12 mouse cellular contexts compared by ENCODE assay signal in the genomic region with DNA sequence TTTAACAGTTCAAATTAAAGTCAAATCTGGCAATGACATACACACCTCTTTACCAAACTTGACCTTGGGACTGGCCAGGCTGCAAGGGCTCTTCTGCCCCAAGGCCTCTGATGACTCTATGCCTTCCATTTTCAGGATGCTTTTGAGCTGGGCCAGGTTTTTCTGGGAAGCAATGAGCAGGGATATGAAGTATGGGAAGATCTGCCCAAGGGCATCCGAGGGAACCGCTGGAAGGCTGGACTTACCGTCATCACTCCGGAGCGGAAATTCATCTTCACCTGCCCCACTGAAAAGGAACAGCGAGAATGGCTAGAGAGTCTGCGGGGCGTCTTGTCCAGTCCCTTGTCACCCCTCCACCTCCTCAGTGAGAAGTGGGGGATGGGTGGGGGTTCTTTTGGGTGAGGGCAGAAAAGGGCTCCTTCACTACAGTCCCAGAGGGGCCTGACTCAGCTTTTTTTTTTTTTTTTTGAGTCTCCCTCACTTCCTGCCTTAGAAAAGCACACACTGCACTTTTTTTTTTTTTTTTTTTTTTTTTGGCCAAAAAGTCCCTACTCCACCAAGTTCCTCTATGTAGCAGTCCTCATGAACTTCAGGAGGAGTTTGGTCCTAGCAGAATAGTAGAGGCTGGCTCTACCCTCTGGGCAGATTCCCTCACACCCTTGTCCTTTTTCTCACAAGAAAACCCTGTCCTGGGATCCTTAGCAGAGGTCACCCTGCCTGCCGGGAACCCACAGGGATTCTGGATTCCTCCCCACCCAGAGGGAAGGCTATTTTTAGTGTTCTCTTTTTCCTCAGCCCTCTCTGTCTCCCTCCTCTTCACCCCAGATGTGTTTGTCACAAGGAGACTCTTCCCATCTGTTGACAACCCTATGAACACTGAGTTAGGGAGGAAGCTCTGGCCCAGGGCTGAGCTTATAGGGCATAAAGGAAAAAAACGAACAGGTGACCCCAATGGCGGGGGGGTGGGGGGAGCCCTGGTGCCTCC. TPM values are rescaled to one million over a fixed set of nuclear protein-coding genes. Genes with fewer than 3 reads are reported as not detected.
A peak's percentile ranks its signal among the peaks of the same experiment; 100 is the strongest.
DNase-seq lines count a peak whose midpoint lies in the region; ATAC-seq and TF ChIP-seq lines count a peak whose summit lies in the region.
"Had no signal": no experiment of that assay in that cellular context is flagged by ENCODE, and none has a peak within 500 bp of the region (broad histone marks: within the 10 kb centered on the region; RNA-seq: fewer than 3 reads in every experiment).

No protein-coding gene starts in this region.

- TF ChIP-seq CTCF in intestine, postnatal 0 days (IDR thresholded peaks at IDR 0.05; ENCODE audit: low read depth): no peak
- no peak for TF ChIP-seq CTCF in testis, adult 2 months (IDR thresholded peaks at IDR 0.05; ENCODE audit: control insufficient read depth, insufficient read depth, insufficient replicate concordance, low read depth, low read length)

- H3K4me2 ChIP-seq in intestine, embryonic 16.5 days (ENCODE audit: low read depth, low read length): no peak overlapping the region
- no peak overlapping the region for H3K4me2 ChIP-seq in intestine, postnatal 0 days (replicated peaks; ENCODE audit: low read depth)
- H3K4me2 ChIP-seq in heart, embryonic 13.5 days: no peak overlapping the region; the same call in 1 of the 2 replicates
- no peak overlapping the region for H3K4me2 ChIP-seq in midbrain, embryonic 13.5 days (replicated peaks)
- H3K4me2 ChIP-seq: forebrain, embryonic 13.5 days had no signal

- 71% methylated on average over 11 of the region's 11 CpGs for WGBS in intestine, embryonic 16.5 days
- 79% methylated on average over 11 of the region's 11 CpGs for WGBS in intestine, postnatal 0 days
- WGBS in heart, embryonic 13.5 days: 57% methylated on average over 11 of the region's 11 CpGs
- 78% methylated on average over 11 of the region's 11 CpGs for WGBS in midbrain, embryonic 13.5 days

- DNase-seq in testis, postnatal 14 days (ENCODE audit: low spot score): no peak
- no peak for DNase-seq in urinary bladder, postnatal 36 days (ENCODE audit: low spot score in 2 of 2)
- DNase-seq in c-Kit-positive CD71-positive TER-119-positive erythroid progenitor cells, embryonic 14.5 days (ENCODE audit: low spot score): no peak
- DNase-seq: cerebellum, adult 9-11 months; right cerebral cortex, postnatal 25 days had no signal

- H3K27ac ChIP-seq in intestine, embryonic 16.5 days (ENCODE audit: low read length): peak overlapping the region; percentile 23; the same call in 1 of the 2 replicates
- H3K27ac ChIP-seq in intestine, postnatal 0 days (ENCODE audit: low read depth, low read length): no peak overlapping the region
- peak overlapping the region; percentile 67 for H3K27ac ChIP-seq in testis, adult 2 months (ENCODE audit: control insufficient read depth, insufficient read depth, low read depth, low read length)
- H3K27ac ChIP-seq in heart, embryonic 13.5 days (replicated peaks): 0 out of 2 replicates have a peak overlapping the region, but pooled peaks have one; percentile 3
- no peak overlapping the region for H3K27ac ChIP-seq in midbrain, embryonic 13.5 days
- H3K27ac ChIP-seq: forebrain, embryonic 13.5 days; liver, embryonic 14.5 days had no signal

- no peak for ATAC-seq in intestine, embryonic 16.5 days
- no peak for ATAC-seq in intestine, postnatal 0 days
- no peak for ATAC-seq in heart, embryonic 13.5 days (ENCODE audit: extremely low read depth, insufficient number of reproducible peaks, low FRiP score, low TSS enrichment)
- ATAC-seq in midbrain, embryonic 13.5 days: no peak
- ATAC-seq: forebrain, embryonic 13.5 days had no signal

- H3K4me3 ChIP-seq in intestine, embryonic 16.5 days (ENCODE audit: low read length): no peak overlapping the region
- no peak overlapping the region for H3K4me3 ChIP-seq in intestine, postnatal 0 days (ENCODE audit: low read depth, low read length)
- H3K4me3 ChIP-seq in testis, adult 2 months (ENCODE audit: control insufficient read depth, low read depth, low read length): no peak overlapping the region
- no peak overlapping the region for H3K4me3 ChIP-seq in heart, embryonic 13.5 days
- H3K4me3 ChIP-seq in midbrain, embryonic 13.5 days (replicated peaks): no peak overlapping the region
- H3K4me3 ChIP-seq: forebrain, embryonic 13.5 days had no signal

- no peaks in the 10 kb centered on the region for H3K36me3 ChIP-seq in intestine, embryonic 16.5 days (ENCODE audit: control insufficient read depth, insufficient read depth, low read length)
- H3K36me3 ChIP-seq in intestine, postnatal 0 days (ENCODE audit: control insufficient read depth, insufficient read depth): no peaks in the 10 kb centered on the region
- H3K36me3 ChIP-seq in testis, adult 2 months (ENCODE audit: control insufficient read depth, insufficient read depth, low read length): no peaks in the 10 kb centered on the region
- no peaks in the 10 kb centered on the region for H3K36me3 ChIP-seq in heart, embryonic 13.5 days
- H3K36me3 ChIP-seq in midbrain, embryonic 13.5 days: no peaks in the 10 kb centered on the region

- peaks cover 2% of the 10 kb centered on the region; the same call in 1 of the 2 replicates for H3K4me1 ChIP-seq in intestine, embryonic 16.5 days (ENCODE audit: control insufficient read depth, insufficient read depth, low read length)
- H3K4me1 ChIP-seq in intestine, postnatal 0 days (replicated peaks; ENCODE audit: control insufficient read depth, insufficient read depth, low read length): no peaks in the 10 kb centered on the region
- H3K4me1 ChIP-seq in testis, adult 2 months (ENCODE audit: control insufficient read depth, insufficient read depth, low read length): peaks cover 7% of the 10 kb centered on the region
- peaks cover 13% of the 10 kb centered on the region for H3K4me1 ChIP-seq in heart, embryonic 13.5 days
- no peaks in the 10 kb centered on the region for H3K4me1 ChIP-seq in midbrain, embryonic 13.5 days (replicated peaks)
- H3K4me1 ChIP-seq: forebrain, embryonic 13.5 days had no signal

- H3K9ac ChIP-seq in intestine, embryonic 16.5 days (ENCODE audit: low read depth, low read length): no peak overlapping the region
- no peak overlapping the region for H3K9ac ChIP-seq in intestine, postnatal 0 days (ENCODE audit: low read depth, low read length)
- peak overlapping the region; percentile 24; the same call in 1 of the 2 replicates for H3K9ac ChIP-seq in heart, embryonic 13.5 days
- H3K9ac ChIP-seq in midbrain, embryonic 13.5 days (replicated peaks): no peak overlapping the region
- H3K9ac ChIP-seq: forebrain, embryonic 13.5 days; liver, embryonic 14.5 days had no signal

- no peaks in the 10 kb centered on the region for H3K27me3 ChIP-seq in intestine, embryonic 16.5 days (replicated peaks; ENCODE audit: control insufficient read depth, insufficient read depth, low read length)
- H3K27me3 ChIP-seq in intestine, postnatal 0 days (replicated peaks; ENCODE audit: control insufficient read depth, insufficient read depth, low read length): no peaks in the 10 kb centered on the region
- H3K27me3 ChIP-seq in testis, adult 2 months (ENCODE audit: control insufficient read depth, insufficient read depth, low read length): no peaks in the 10 kb centered on the region
- H3K27me3 ChIP-seq in heart, embryonic 13.5 days (replicated peaks): no peaks in the 10 kb centered on the region
- no peaks in the 10 kb centered on the region for H3K27me3 ChIP-seq in midbrain, embryonic 13.5 days
- H3K27me3 ChIP-seq: forebrain, embryonic 13.5 days had no signal

- no peak for TF ChIP-seq POLR2A in testis, adult 2 months (IDR thresholded peaks at IDR 0.05; ENCODE audit: control insufficient read depth, low read depth, low read length)

- no peaks in the 10 kb centered on the region for H3K9me3 ChIP-seq in intestine, embryonic 16.5 days (ENCODE audit: control insufficient read depth, low read length)
- no peaks in the 10 kb centered on the region for H3K9me3 ChIP-seq in intestine, postnatal 0 days (ENCODE audit: control insufficient read depth)
- H3K9me3 ChIP-seq in heart, embryonic 13.5 days: no peaks in the 10 kb centered on the region
- no peaks in the 10 kb centered on the region for H3K9me3 ChIP-seq in midbrain, embryonic 13.5 days
- H3K9me3 ChIP-seq: forebrain, embryonic 13.5 days had no signal

RNA-seq across cellular contexts. Expression of gene Rnf135, which starts 6.4 kb away (rescaled TPM):
- polyA plus RNA-seq in intestine, embryonic 16.5 days (2015; fragmentation: Nextera tagmentation; extraction: Ambion mirVana): 11.7 and 11.8 TPM in 2 replicates
- 8.9 and 9.1 TPM in 2 replicates for polyA plus RNA-seq in intestine, postnatal 0 days (2015; fragmentation: Nextera tagmentation; extraction: Ambion mirVana)
- polyA plus RNA-seq in testis, adult 2 months (2012; rRNA removed): 3.8 and 3.9 TPM in 2 replicates
- polyA plus RNA-seq in heart, embryonic 13.5 days (2015; fragmentation: Nextera tagmentation; extraction: Ambion mirVana): 10.6 and 11.7 TPM in 2 replicates
- 2.6 and 3.1 TPM in 2 replicates for polyA plus RNA-seq in midbrain, embryonic 13.5 days (2015; fragmentation: Nextera tagmentation; extraction: Ambion mirVana)

RNA-seq across cellular contexts. Expression of gene Adap2, which starts 23.3 kb away (rescaled TPM):
- polyA plus RNA-seq in intestine, embryonic 16.5 days (2015; fragmentation: Nextera tagmentation; extraction: Ambion mirVana): 4.9 and 5.1 TPM in 2 replicates
- polyA plus RNA-seq in intestine, postnatal 0 days (2015; fragmentation: Nextera tagmentation; extraction: Ambion mirVana): 11.7 and 11.9 TPM in 2 replicates
- polyA plus RNA-seq in testis, adult 2 months (2012; rRNA removed): 0.86 and 0.96 TPM in 2 replicates
- 1.2 TPM in 2 replicates for polyA plus RNA-seq in heart, embryonic 13.5 days (2015; fragmentation: Nextera tagmentation; extraction: Ambion mirVana)
- polyA plus RNA-seq in midbrain, embryonic 13.5 days (2015; fragmentation: Nextera tagmentation; extraction: Ambion mirVana): 2.5 and 2.7 TPM in 2 replicates

RNA-seq across cellular contexts. Expression of gene Rhot1, which starts 31.6 kb away (rescaled TPM):
- polyA plus RNA-seq in intestine, embryonic 16.5 days (2015; fragmentation: Nextera tagmentation; extraction: Ambion mirVana): 36.8 and 38.0 TPM in 2 replicates
- polyA plus RNA-seq in intestine, postnatal 0 days (2015; fragmentation: Nextera tagmentation; extraction: Ambion mirVana): 20.7 and 21.3 TPM in 2 replicates
- 30.3 and 35.5 TPM in 2 replicates for polyA plus RNA-seq in testis, adult 2 months (2012; rRNA removed)
- polyA plus RNA-seq in heart, embryonic 13.5 days (2015; fragmentation: Nextera tagmentation; extraction: Ambion mirVana): 52.5 and 56.4 TPM in 2 replicates
- 69.7 and 70.5 TPM in 2 replicates for polyA plus RNA-seq in midbrain, embryonic 13.5 days (2015; fragmentation: Nextera tagmentation; extraction: Ambion mirVana)

RNA-seq across cellular contexts. Expression of gene Tefm, which starts 35.2 kb away (rescaled TPM):
- 28.8 and 33.1 TPM in 2 replicates for polyA plus RNA-seq in intestine, embryonic 16.5 days (2015; fragmentation: Nextera tagmentation; extraction: Ambion mirVana)
- polyA plus RNA-seq in intestine, postnatal 0 days (2015; fragmentation: Nextera tagmentation; extraction: Ambion mirVana): 15.0 and 16.3 TPM in 2 replicates
- polyA plus RNA-seq in testis, adult 2 months (2012; rRNA removed): 3.7 and 4.2 TPM in 2 replicates
- polyA plus RNA-seq in heart, embryonic 13.5 days (2015; fragmentation: Nextera tagmentation; extraction: Ambion mirVana): 27.2 and 29.6 TPM in 2 replicates
- 28.3 and 31.2 TPM in 2 replicates for polyA plus RNA-seq in midbrain, embryonic 13.5 days (2015; fragmentation: Nextera tagmentation; extraction: Ambion mirVana)

Comparison
In these comparisons a context has a peak if more than half of its experiments do, and no peak if none do; other contexts are left out.
1. H3K27ac ChIP-seq: peak in intestine, embryonic 16.5 days (single experiment), testis, adult 2 months (single experiment) and heart, embryonic 13.5 days (single experiment); none in intestine, postnatal 0 days (single experiment) and midbrain, embryonic 13.5 days (single experiment).